Mouse (Mus musculus): ENCODE data around the gene Phyh. TPM values are rescaled to one million over a fixed set of nuclear protein-coding genes. Genes with fewer than 3 reads are reported as not detected.

Phyh gene
- polyA plus RNA-seq, 1 experiment from 2014 or later = 47.0 TPM

GRCm38 (mm10) chr2:4975807-4976206 is 57.0 kb downstream of the Phyh start, which contains the start of gene Ucma:
Ucma (plus strand) TSS chr2:4976122.
- WGBS = 75% methylated on average over 5 of the region's 5 CpGs
- ATAC-seq (ENCODE audit: low FRiP score) (no peak), DNase-seq (ENCODE audit: low spot score) (no peak)
- Histone ChIP-seq H3K4me2 (replicated peaks; ENCODE audit: low read depth, low read length) (no peak within 1 kb of the TSS), H3K27me3 (ENCODE audit: control insufficient read depth, insufficient read depth, low read length) (no peaks in the 10 kb centered on the region), H3K9me3 (ENCODE audit: control insufficient read depth, low read length) (no peaks in the 10 kb centered on the region), H3K4me1 (replicated peaks; ENCODE audit: control insufficient read depth, insufficient read depth, low read length) (no peaks in the 10 kb centered on the region), H3K4me3 (ENCODE audit: low read depth, low read length) (no peak within 1 kb of the TSS), H3K36me3 (ENCODE audit: control insufficient read depth, insufficient read depth, low read length) (no peaks in the 10 kb centered on the region), H3K27ac (ENCODE audit: low read depth, low read length) (no peak within 1 kb of the TSS), H3K9ac (ENCODE audit: low read depth, low read length) (no peak within 1 kb of the TSS)

- peak; percentile 10 for DNase-seq (ENCODE audit: low spot score)
- WGBS = 35% methylated on average over 8 of the region's 8 CpGs
- no peak overlapping the region for H3K4me2 ChIP-seq (replicated peaks; ENCODE audit: low read depth, low read length)
Measured at GRCm38 (mm10) chr2:4978091-4978490, 59.3 kb downstream of the Phyh start.

GRCm38 (mm10) chr2:4983987-4984386 is 65.2 kb downstream of the Phyh start:
- H3K9ac ChIP-seq (ENCODE audit: low read depth, low read length) = no peak overlapping the region
- no peaks in the 10 kb centered on the region for H3K27me3 ChIP-seq (ENCODE audit: control insufficient read depth, insufficient read depth, low read length)
- WGBS = 26% methylated on average over 5 of the region's 5 CpGs
- H3K4me3 ChIP-seq (ENCODE audit: low read depth, low read length) = no peak overlapping the region
- H3K4me1 ChIP-seq (replicated peaks; ENCODE audit: control insufficient read depth, insufficient read depth, low read length) = no peaks in the 10 kb centered on the region
- no peaks in the 10 kb centered on the region for H3K9me3 ChIP-seq (ENCODE audit: control insufficient read depth, low read length)
- DNase-seq (ENCODE audit: low spot score) = no peak
- H3K4me2 ChIP-seq (replicated peaks; ENCODE audit: low read depth, low read length) = no peak overlapping the region
- H3K27ac ChIP-seq (ENCODE audit: low read depth, low read length) = no peak overlapping the region
- no peaks in the 10 kb centered on the region for H3K36me3 ChIP-seq (ENCODE audit: control insufficient read depth, insufficient read depth, low read length)
- no peak for ATAC-seq (ENCODE audit: low FRiP score)

More at GRCm38 (mm10) chr2:4978091-4978490, 59.3 kb downstream of the Phyh start:
- Histone ChIP-seq H3K27me3 (ENCODE audit: control insufficient read depth, insufficient read depth, low read length) (no peaks in the 10 kb centered on the region), H3K4me3 (ENCODE audit: low read depth, low read length) (no peak overlapping the region), H3K36me3 (ENCODE audit: control insufficient read depth, insufficient read depth, low read length) (no peaks in the 10 kb centered on the region), H3K27ac (ENCODE audit: low read depth, low read length) (no peak overlapping the region), H3K9ac (ENCODE audit: low read depth, low read length) (no peak overlapping the region), H3K9me3 (ENCODE audit: control insufficient read depth, low read length) (no peaks in the 10 kb centered on the region), H3K4me1 (replicated peaks; ENCODE audit: control insufficient read depth, insufficient read depth, low read length) (no peaks in the 10 kb centered on the region)
- no peak for ATAC-seq (ENCODE audit: low FRiP score)

- Histone ChIP-seq H3K9ac (ENCODE audit: low read depth, low read length) (no peak overlapping the region), H3K27me3 (ENCODE audit: control insufficient read depth, insufficient read depth, low read length) (no peaks in the 10 kb centered on the region), H3K36me3 (ENCODE audit: control insufficient read depth, insufficient read depth, low read length) (no peaks in the 10 kb centered on the region), H3K4me2 (replicated peaks; ENCODE audit: low read depth, low read length) (no peak overlapping the region), H3K4me3 (ENCODE audit: low read depth, low read length) (no peak overlapping the region), H3K4me1 (replicated peaks; ENCODE audit: control insufficient read depth, insufficient read depth, low read length) (no peaks in the 10 kb centered on the region), H3K27ac (ENCODE audit: low read depth, low read length) (no peak overlapping the region), H3K9me3 (ENCODE audit: control insufficient read depth, low read length) (no peaks in the 10 kb centered on the region)
- 84% methylated on average over 6 of the region's 6 CpGs for WGBS
- DNase-seq (ENCODE audit: low spot score) = no peak
- no peak for ATAC-seq (ENCODE audit: low FRiP score)
Measured at GRCm38 (mm10) chr2:4985000-4985399, 66.2 kb downstream of the Phyh start.

GRCm38 (mm10) chr2:4986798-4987197 is 68.0 kb downstream of the Phyh start:
- no peaks in the 10 kb centered on the region for H3K9me3 ChIP-seq (ENCODE audit: control insufficient read depth, low read length)
- H3K4me2 ChIP-seq (replicated peaks; ENCODE audit: low read depth, low read length) = no peak overlapping the region
- no peak for DNase-seq (ENCODE audit: low spot score)
- no peak for ATAC-seq (ENCODE audit: low FRiP score)
- no peaks in the 10 kb centered on the region for H3K36me3 ChIP-seq (ENCODE audit: control insufficient read depth, insufficient read depth, low read length)
- WGBS = 87% methylated on average over 4 of the region's 4 CpGs
- H3K27me3 ChIP-seq (ENCODE audit: control insufficient read depth, insufficient read depth, low read length) = no peaks in the 10 kb centered on the region
- no peak overlapping the region for H3K27ac ChIP-seq (ENCODE audit: low read depth, low read length)
- H3K9ac ChIP-seq (ENCODE audit: low read depth, low read length) = no peak overlapping the region
- no peaks in the 10 kb centered on the region for H3K4me1 ChIP-seq (replicated peaks; ENCODE audit: control insufficient read depth, insufficient read depth, low read length)
- no peak overlapping the region for H3K4me3 ChIP-seq (ENCODE audit: low read depth, low read length)

GRCm38 (mm10) chr2:4987388-4988180 is 68.8 kb downstream of the Phyh start:
- Histone ChIP-seq H3K36me3 (ENCODE audit: control insufficient read depth, insufficient read depth, low read length) (no peaks in the 10 kb centered on the region), H3K9ac (ENCODE audit: low read depth, low read length) (no peak overlapping the region), H3K4me2 (replicated peaks; ENCODE audit: low read depth, low read length) (no peak overlapping the region), H3K27me3 (ENCODE audit: control insufficient read depth, insufficient read depth, low read length) (no peaks in the 10 kb centered on the region), H3K9me3 (ENCODE audit: control insufficient read depth, low read length) (no peaks in the 10 kb centered on the region), H3K27ac (ENCODE audit: low read depth, low read length) (no peak overlapping the region), H3K4me3 (ENCODE audit: low read depth, low read length) (no peak overlapping the region), H3K4me1 (replicated peaks; ENCODE audit: control insufficient read depth, insufficient read depth, low read length) (no peaks in the 10 kb centered on the region)
- WGBS = 85% methylated on average over 8 of the region's 8 CpGs
- no peak for DNase-seq (ENCODE audit: low spot score)
- no peak for ATAC-seq (ENCODE audit: low FRiP score)

Other genes with a start within 250 kb of the Phyh start
- gene Bend7, start 201.2 kb upstream of the Phyh start, polyA plus RNA-seq (2014; fragmentation: Nextera tagmentation; extraction: Ambion mirVana) = 5.0 and 5.6 TPM in 2 replicates
- gene Sephs1, start 37.5 kb upstream of the Phyh start, polyA plus RNA-seq (2014; fragmentation: Nextera tagmentation; extraction: Ambion mirVana) = 113 and 129 TPM in 2 replicates
- gene Ucma, start 57.1 kb downstream of the Phyh start, polyA plus RNA-seq (2014; fragmentation: Nextera tagmentation; extraction: Ambion mirVana) = 0.38 TPM in 1 of 2 replicates, not detected in the other
- 34.4 and 44.0 TPM in 2 replicates for gene Mcm10, start 93.8 kb downstream of the Phyh start, polyA plus RNA-seq (2014; fragmentation: Nextera tagmentation; extraction: Ambion mirVana)
- 5.1 and 6.6 TPM in 2 replicates for gene Optn, start 145.0 kb downstream of the Phyh start, polyA plus RNA-seq (2014; fragmentation: Nextera tagmentation; extraction: Ambion mirVana)
- gene Ccdc3, start 218.8 kb downstream of the Phyh start, polyA plus RNA-seq (2014; fragmentation: Nextera tagmentation; extraction: Ambion mirVana) = 7.1 and 9.9 TPM in 2 replicates

Measured in hindbrain, embryonic 11.5 days (tissue).